Mouse (Mus musculus): Measurements from ENCODE around the gene Gsto2. TPM values are rescaled to one million over a fixed set of nuclear protein-coding genes. Genes with fewer than 3 reads are reported as not detected.

Gene Gsto2
- polyA plus RNA-seq, 1 experiment = 2.0 TPM

DNA sequence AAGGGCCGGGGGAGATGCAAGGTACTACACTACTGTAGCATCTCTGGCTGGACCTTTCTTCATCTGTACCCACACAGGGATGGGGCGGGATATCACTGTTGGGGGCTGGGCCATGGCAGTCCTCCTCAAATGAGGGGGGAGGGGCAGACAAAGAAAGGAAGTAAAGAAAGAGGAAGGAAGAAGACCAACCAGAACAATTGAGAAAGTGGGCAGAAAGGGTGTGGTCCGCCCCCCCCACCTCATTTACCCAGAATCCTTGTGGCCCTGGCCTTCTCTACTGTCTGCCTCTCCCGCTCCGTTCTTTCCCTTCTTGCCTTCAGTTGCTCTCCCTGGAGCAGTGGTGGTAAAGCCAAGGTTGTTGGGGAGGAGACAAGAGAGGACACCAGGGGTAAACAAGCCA lies 40.3 kb downstream of the Gsto2 start:
- Histone ChIP-seq H3K27ac (ENCODE audit: control insufficient read depth, insufficient read depth, low read depth, low read length, poor library complexity) (peak overlapping the region; percentile 83), H3K4me1 (ENCODE audit: control insufficient read depth, insufficient read depth, low read length) (peaks cover 19% of the 10 kb centered on the region)

DNA sequence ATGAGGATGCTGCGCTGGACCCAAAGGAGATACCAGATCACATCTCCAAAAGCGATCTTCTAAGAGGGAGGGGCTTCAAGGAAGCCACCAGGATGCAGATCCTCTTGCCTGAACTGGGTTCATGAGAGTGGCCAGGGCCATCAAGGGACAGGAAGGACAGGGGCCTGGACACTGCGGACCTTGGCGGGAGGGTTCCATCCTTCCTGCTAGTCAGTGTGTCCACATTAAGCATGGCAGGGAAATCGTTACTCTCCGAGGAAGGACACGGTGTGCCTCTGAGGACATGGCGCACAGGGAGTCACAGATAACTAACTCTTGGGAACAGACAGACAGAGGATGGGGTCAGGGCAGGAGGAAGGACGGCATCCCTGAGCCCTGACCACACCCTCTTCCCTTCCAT lies 42.3 kb downstream of the Gsto2 start:
- WGBS = 83% methylated on average over 9 of the region's 9 CpGs
- Histone ChIP-seq H3K4me3 (replicated peaks; ENCODE audit: control insufficient read depth, low read depth, low read length) (no peak overlapping the region), H3K4me1 (ENCODE audit: control insufficient read depth, insufficient read depth, low read length) (peaks cover 23% of the 10 kb centered on the region), H3K27ac (ENCODE audit: control insufficient read depth, insufficient read depth, low read depth, low read length, poor library complexity) (no peak overlapping the region)
- TF ChIP-seq CTCF (IDR thresholded peaks at IDR 0.05; ENCODE audit: control insufficient read depth, insufficient read depth, low read length) (no peak), POLR2A (IDR thresholded peaks at IDR 0.05; ENCODE audit: borderline replicate concordance, control insufficient read depth, low read depth, low read length) (no peak)

More for the DNA sequence above, 40.3 kb downstream of the Gsto2 start:
- TF ChIP-seq POLR2A (IDR thresholded peaks at IDR 0.05; ENCODE audit: borderline replicate concordance, control insufficient read depth, low read depth, low read length) (no peak), CTCF (IDR thresholded peaks at IDR 0.05; ENCODE audit: control insufficient read depth, insufficient read depth, low read length) (no peak)
- H3K4me3 ChIP-seq (replicated peaks; ENCODE audit: control insufficient read depth, low read depth, low read length) = peak overlapping the region; percentile 24
- 17% methylated on average over 5 of the region's 5 CpGs for WGBS

DNA sequence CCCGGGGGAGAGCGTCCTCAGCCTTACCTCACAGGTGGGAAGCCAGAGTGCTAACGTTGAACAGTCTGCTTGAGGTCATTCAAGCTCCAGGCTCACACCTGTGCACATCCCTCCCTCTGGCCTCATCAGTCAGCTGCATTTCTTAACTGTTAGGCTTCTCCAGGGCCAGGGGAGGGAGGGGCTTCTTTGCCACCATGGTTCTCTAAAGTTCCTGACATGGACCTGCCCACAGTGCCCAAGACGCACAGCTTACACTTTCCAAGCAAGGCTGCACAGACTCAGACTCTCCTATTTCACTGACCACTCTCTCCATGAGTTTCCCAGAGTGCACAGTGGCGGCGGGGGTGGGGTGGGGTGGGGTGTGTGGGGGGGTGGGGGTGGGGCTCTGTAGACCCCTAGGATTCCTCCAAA lies 43.6 kb downstream of the Gsto2 start:
- 51% methylated on average over 6 of the region's 6 CpGs for WGBS
- peak overlapping the region; percentile 59 for H3K27ac ChIP-seq (ENCODE audit: control insufficient read depth, insufficient read depth, low read depth, low read length, poor library complexity)
- peak overlapping the region; percentile 41 for H3K4me3 ChIP-seq (replicated peaks; ENCODE audit: control insufficient read depth, low read depth, low read length)
- TF ChIP-seq POLR2A (IDR thresholded peaks at IDR 0.05; ENCODE audit: borderline replicate concordance, control insufficient read depth, low read depth, low read length) (no peak), CTCF (IDR thresholded peaks at IDR 0.05; ENCODE audit: control insufficient read depth, insufficient read depth, low read length) (no peak)
- H3K4me1 ChIP-seq (ENCODE audit: control insufficient read depth, insufficient read depth, low read length) = peaks cover 23% of the 10 kb centered on the region

DNA sequence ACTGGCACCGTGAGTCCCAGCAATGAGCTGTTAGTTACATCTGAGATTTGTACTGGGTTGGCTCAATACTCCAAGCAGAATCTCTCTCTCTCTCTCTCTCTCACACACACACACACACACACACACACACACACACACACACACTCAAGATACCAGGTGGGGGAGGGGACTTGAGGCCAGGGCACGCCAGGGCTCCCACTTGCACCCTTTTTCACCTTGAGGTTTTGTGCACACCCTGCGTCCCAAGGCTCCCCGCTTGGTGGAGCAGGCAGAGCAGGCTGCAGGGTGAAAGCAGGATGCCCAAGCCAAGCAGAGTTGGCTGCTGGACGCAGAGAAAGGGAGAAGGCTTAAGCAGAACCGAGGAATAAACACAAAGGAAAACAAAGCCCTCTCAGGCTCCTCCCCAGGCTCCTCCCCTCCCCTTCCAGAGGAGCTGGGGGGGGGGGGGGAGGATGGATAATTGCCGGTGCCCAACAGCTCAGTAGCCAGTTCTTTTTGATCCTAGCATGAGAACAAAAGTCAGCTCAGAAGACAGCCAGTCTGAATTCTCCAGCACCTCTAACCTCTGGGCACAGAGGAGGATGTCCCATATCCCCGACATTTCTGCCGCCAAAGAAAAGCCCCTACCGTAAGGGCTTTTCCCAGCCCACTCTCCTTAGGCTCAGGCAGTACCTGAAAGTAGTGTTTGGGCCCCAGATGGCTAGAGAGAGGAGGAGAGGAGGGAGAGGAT lies 44.2 kb downstream of the Gsto2 start:
- Histone ChIP-seq H3K4me3 (replicated peaks; ENCODE audit: control insufficient read depth, low read depth, low read length) (peak overlapping the region; percentile 67), H3K27ac (ENCODE audit: control insufficient read depth, insufficient read depth, low read depth, low read length, poor library complexity) (peak overlapping the region; percentile 91)
- WGBS = 12% methylated on average over 10 of the region's 10 CpGs

DNA sequence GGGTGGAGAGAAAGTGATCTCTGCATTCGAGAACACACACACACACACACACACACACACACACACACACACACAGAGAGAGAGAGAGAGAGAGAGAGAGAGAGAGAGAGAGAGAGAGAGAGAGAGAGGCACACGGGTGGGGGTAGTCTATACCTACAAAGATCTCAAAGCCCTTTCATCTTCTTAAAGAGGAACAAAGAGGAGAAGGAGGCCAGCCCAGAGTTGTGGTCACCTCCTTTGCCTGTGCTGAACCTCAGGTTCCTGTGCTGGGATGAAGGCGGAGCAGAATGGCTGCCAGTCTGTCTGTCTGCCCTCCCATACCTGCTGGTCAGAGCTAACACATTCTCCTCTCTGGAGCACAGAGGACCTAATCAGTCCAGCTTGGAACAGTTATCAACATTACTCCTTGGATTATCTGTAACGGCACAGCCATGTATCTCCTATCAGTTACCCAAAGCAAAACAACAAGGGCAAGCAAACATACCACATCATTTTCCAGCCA lies 44.8 kb downstream of the Gsto2 start:
- Histone ChIP-seq H3K27ac (ENCODE audit: control insufficient read depth, insufficient read depth, low read depth, low read length, poor library complexity) (peak overlapping the region; percentile 91), H3K4me1 (ENCODE audit: control insufficient read depth, insufficient read depth, low read length) (peaks cover 20% of the 10 kb centered on the region), H3K4me3 (replicated peaks; ENCODE audit: control insufficient read depth, low read depth, low read length) (peak overlapping the region; percentile 54)
- TF ChIP-seq POLR2A (IDR thresholded peaks at IDR 0.05; ENCODE audit: borderline replicate concordance, control insufficient read depth, low read depth, low read length) = no peak
- TF ChIP-seq CTCF (IDR thresholded peaks at IDR 0.05; ENCODE audit: control insufficient read depth, insufficient read depth, low read length) = no peak
- 5% methylated on average over 4 of the region's 4 CpGs for WGBS

More for the DNA sequence above, 44.2 kb downstream of the Gsto2 start:
- peaks cover 21% of the 10 kb centered on the region for H3K4me1 ChIP-seq (ENCODE audit: control insufficient read depth, insufficient read depth, low read length)
- no peak for TF ChIP-seq CTCF (IDR thresholded peaks at IDR 0.05; ENCODE audit: control insufficient read depth, insufficient read depth, low read length)
- TF ChIP-seq POLR2A (IDR thresholded peaks at IDR 0.05; ENCODE audit: borderline replicate concordance, control insufficient read depth, low read depth, low read length) = no peak

DNA sequence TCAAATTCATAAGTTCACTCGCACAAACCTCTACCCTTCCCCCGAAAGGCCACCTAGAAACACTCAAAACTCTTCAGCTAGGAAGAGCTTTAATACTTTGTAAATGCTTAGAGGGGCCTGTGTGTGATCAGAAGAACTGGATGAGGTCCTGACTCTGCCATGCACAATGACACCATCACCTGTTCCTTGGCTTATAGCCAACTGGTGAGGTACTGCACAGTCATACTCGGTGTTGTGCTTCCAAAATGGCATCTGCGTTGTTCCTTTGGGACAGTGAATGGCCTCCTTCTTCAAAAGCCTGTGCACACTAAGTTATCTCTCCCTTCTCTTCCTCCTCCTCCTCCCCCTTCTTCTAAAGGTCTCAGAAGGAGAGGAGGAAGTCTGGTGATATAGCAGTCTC lies 45.4 kb downstream of the Gsto2 start:
- WGBS = 60% methylated on average over 4 of the region's 4 CpGs
- H3K27ac ChIP-seq (ENCODE audit: control insufficient read depth, insufficient read depth, low read depth, low read length, poor library complexity) = peak overlapping the region; percentile 91
- peaks cover 17% of the 10 kb centered on the region for H3K4me1 ChIP-seq (ENCODE audit: control insufficient read depth, insufficient read depth, low read length)
- H3K4me3 ChIP-seq (replicated peaks; ENCODE audit: control insufficient read depth, low read depth, low read length) = no peak overlapping the region
- no peak for TF ChIP-seq CTCF (IDR thresholded peaks at IDR 0.05; ENCODE audit: control insufficient read depth, insufficient read depth, low read length)
- no peak for TF ChIP-seq POLR2A (IDR thresholded peaks at IDR 0.05; ENCODE audit: borderline replicate concordance, control insufficient read depth, low read depth, low read length)

DNA sequence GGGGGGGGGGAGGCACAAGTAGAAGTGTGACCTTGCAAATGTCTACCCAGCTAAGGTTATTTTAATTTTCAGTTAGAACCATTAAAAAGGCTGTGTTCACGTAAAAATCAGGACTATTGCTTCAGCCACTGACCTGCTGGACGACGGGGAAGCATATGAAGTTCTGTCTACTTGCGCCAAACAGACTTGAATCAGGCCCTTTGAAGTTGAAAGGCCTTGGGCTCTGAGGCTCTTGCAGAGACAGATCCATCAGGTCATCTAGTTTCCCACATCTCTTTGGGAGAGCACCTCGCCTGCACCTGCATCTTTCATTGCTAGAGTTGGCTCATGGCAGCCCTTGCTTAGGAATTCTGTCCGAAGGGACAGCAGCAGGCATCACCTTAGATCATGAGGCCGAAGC lies 48.0 kb downstream of the Gsto2 start:
- Histone ChIP-seq H3K4me1 (ENCODE audit: control insufficient read depth, insufficient read depth, low read length) (peaks cover 15% of the 10 kb centered on the region), H3K27ac (ENCODE audit: control insufficient read depth, insufficient read depth, low read depth, low read length, poor library complexity) (no peak overlapping the region), H3K4me3 (replicated peaks; ENCODE audit: control insufficient read depth, low read depth, low read length) (no peak overlapping the region)
- 84% methylated on average over 7 of the region's 7 CpGs for WGBS
- TF ChIP-seq CTCF (IDR thresholded peaks at IDR 0.05; ENCODE audit: control insufficient read depth, insufficient read depth, low read length) = no peak
- TF ChIP-seq POLR2A (IDR thresholded peaks at IDR 0.05; ENCODE audit: borderline replicate concordance, control insufficient read depth, low read depth, low read length) = no peak

DNA sequence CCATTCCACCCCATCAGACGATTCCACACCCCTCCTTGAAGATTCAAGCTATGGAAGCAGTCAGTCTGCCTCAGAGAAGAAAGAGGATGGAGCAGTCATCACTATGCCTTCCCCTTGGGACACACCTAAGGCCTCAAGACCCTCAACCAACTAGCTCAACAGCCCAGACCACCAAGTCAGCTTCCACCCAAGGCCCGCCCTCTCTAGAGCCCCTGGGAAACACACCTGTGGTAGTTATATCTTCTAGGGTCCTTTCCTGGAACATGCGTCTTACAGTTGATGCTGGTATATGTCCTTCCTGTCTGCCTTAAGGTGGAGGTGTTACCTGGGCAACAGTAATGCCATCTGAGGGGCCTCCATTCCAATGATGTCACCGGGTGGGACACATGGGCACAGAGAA lies 48.9 kb downstream of the Gsto2 start:
- H3K27ac ChIP-seq (ENCODE audit: control insufficient read depth, insufficient read depth, low read depth, low read length, poor library complexity) = no peak overlapping the region
- H3K4me1 ChIP-seq (ENCODE audit: control insufficient read depth, insufficient read depth, low read length) = peaks cover 10% of the 10 kb centered on the region
- TF ChIP-seq CTCF (IDR thresholded peaks at IDR 0.05; ENCODE audit: control insufficient read depth, insufficient read depth, low read length) (no peak), POLR2A (IDR thresholded peaks at IDR 0.05; ENCODE audit: borderline replicate concordance, control insufficient read depth, low read depth, low read length) (no peak)
- 84% methylated on average over 4 of the region's 4 CpGs for WGBS
- no peak overlapping the region for H3K4me3 ChIP-seq (replicated peaks; ENCODE audit: control insufficient read depth, low read depth, low read length)
